Mouse (Mus musculus) stomach, postnatal 0 days (tissue): Measurements from ENCODE around the gene Arnt2.

Source experiments
- CTCF ChIP-seq: IDR thresholded peaks from 2 replicates; pipeline ENCODE4 v1.5.1; 2016; ENCODE audit warnings: antibody characterized with exemption, low read depth, mild to moderate bottlenecking, moderate library complexity
- EP300 ChIP-seq: optimal IDR thresholded peaks from 2 replicates; pipeline ENCODE3; 2016; ENCODE audit warnings: antibody characterized with exemption

DNA sequence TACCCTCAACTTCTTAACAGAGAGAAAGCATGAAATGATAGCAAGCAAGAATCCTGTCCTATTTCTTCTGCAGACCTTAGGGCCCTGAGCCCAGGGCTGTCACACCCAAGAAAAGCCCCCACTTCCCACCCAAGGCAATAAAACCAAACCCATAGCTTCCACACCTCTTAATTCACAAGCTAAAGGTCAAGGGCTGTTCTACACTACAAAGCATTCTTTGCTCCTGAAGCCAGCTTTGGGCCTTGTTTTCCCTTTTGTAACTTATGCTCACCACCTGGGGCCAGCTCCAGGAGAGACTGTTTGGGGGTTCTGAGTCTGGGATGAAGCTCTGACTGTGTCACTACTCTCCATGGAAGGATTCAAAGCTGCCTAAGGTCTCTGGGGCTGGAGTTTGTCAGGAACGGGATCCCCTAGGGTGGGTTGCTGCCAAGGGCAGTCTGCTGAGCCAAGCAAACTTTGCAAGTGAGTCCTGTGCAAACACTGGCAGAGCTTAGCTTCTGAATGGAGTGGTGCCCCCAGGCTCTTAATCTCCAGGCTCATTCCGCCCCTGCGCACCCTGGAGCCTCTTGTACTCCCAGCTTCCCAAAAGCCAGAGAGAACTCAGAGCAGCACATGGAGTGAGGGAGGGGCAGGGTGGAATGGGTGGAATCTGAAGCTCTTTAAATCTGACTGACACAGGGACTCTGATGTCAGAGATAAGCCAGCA lies 161.9 kb downstream of the Arnt2 start:
- TF ChIP-seq CTCF, result no peak
- TF ChIP-seq EP300, result no peak
